20 mouse cellular contexts compared by ENCODE assay signal in the genomic region with DNA sequence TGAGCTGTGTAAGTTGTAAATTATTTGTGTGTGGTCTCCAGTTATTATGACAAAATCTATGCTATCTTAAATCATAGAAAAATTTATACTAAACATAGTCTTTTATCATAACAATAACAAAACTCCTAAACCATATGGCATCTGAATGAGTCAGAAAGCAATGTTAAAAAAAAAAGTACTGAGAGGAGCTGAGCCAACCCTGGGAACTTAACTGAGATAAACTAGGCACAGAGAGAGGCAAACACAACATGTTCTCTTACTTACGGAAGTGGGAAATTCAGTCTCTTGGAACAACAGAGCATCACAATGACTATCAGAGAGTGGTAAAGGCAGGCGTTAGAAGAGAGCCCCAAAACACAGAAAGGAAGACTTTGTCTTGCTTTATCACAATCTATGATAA.
DNase-seq lines count a peak whose midpoint lies in the region; ATAC-seq and TF ChIP-seq lines count a peak whose summit lies in the region.
"Had no signal": no experiment of that assay in that cellular context is flagged by ENCODE, and none has a peak within 500 bp of the region (broad histone marks: within the 10 kb centered on the region; RNA-seq: fewer than 3 reads in every experiment).

No protein-coding gene starts in this region.

- no peaks in the 10 kb centered on the region for H3K4me1 ChIP-seq in kidney, postnatal 0 days (replicated peaks; ENCODE audit: insufficient read depth, low read length)
- no peaks in the 10 kb centered on the region for H3K4me1 ChIP-seq in kidney, embryonic 15.5 days
- H3K4me1 ChIP-seq in lung, postnatal 0 days (ENCODE audit: insufficient read depth, low read depth, low read length), result no peaks in the 10 kb centered on the region
- no peaks in the 10 kb centered on the region for H3K4me1 ChIP-seq in lung, adult 2 months (ENCODE audit: control insufficient read depth, insufficient read depth, low read length)
- H3K4me1 ChIP-seq in hindbrain, embryonic 12.5 days, result no peaks in the 10 kb centered on the region
- H3K4me1 ChIP-seq: forebrain, embryonic 10.5 days; hindbrain, embryonic 13.5 days; limb, embryonic 13.5 days; liver, embryonic 12.5 days; midbrain, embryonic 12.5 days; neural tube, embryonic 15.5 days had no signal

- TF ChIP-seq POLR2A in lung, adult 2 months (IDR thresholded peaks at IDR 0.05; ENCODE audit: borderline replicate concordance, extremely low read depth, low read depth, low read length), result no peak

- TF ChIP-seq CTCF in kidney, postnatal 0 days (IDR thresholded peaks at IDR 0.05; ENCODE audit: low read depth), result no peak
- no peak for TF ChIP-seq CTCF in lung, postnatal 0 days (IDR thresholded peaks at IDR 0.05)
- no peak for TF ChIP-seq CTCF in lung, adult 2 months (IDR thresholded peaks at IDR 0.05; ENCODE audit: insufficient read depth, low read length)

- no peak overlapping the region for H3K9ac ChIP-seq in kidney, postnatal 0 days (ENCODE audit: low read depth, low read length)
- H3K9ac ChIP-seq in kidney, embryonic 15.5 days, result no peak overlapping the region
- H3K9ac ChIP-seq in lung, postnatal 0 days (replicated peaks; ENCODE audit: low read depth), result no peak overlapping the region
- no peak overlapping the region for H3K9ac ChIP-seq in hindbrain, embryonic 12.5 days
- H3K9ac ChIP-seq: hindbrain, embryonic 13.5 days; limb, embryonic 13.5 days; liver, embryonic 12.5 days; midbrain, embryonic 12.5 days; neural tube, embryonic 15.5 days had no signal

- no peaks in the 10 kb centered on the region for H3K9me3 ChIP-seq in kidney, postnatal 0 days (replicated peaks; ENCODE audit: low read length)
- no peaks in the 10 kb centered on the region for H3K9me3 ChIP-seq in kidney, embryonic 15.5 days (replicated peaks)
- H3K9me3 ChIP-seq in lung, postnatal 0 days (ENCODE audit: low read length), result no peaks in the 10 kb centered on the region
- H3K9me3 ChIP-seq in hindbrain, embryonic 12.5 days (replicated peaks), result no peaks in the 10 kb centered on the region
- H3K9me3 ChIP-seq: forebrain, embryonic 10.5 days; hindbrain, embryonic 13.5 days; limb, embryonic 13.5 days; liver, embryonic 12.5 days; midbrain, embryonic 12.5 days; neural tube, embryonic 15.5 days had no signal

- no peak for TF ChIP-seq EP300 in lung, postnatal 0 days (IDR thresholded peaks at IDR 0.05)

- no peak overlapping the region for H3K4me3 ChIP-seq in kidney, postnatal 0 days (replicated peaks; ENCODE audit: low read depth, low read length)
- H3K4me3 ChIP-seq in kidney, embryonic 15.5 days (replicated peaks), result no peak overlapping the region
- no peak overlapping the region for H3K4me3 ChIP-seq in lung, postnatal 0 days (ENCODE audit: low read depth, low read length)
- no peak overlapping the region for H3K4me3 ChIP-seq in lung, adult 2 months (replicated peaks; ENCODE audit: extremely low read depth, low read depth, low read length)
- H3K4me3 ChIP-seq in hindbrain, embryonic 12.5 days, result no peak overlapping the region
- H3K4me3 ChIP-seq: forebrain, embryonic 10.5 days; gastrocnemius, adult 2 months; hindbrain, embryonic 13.5 days; limb, embryonic 13.5 days; liver, embryonic 12.5 days; midbrain, embryonic 12.5 days; neural tube, embryonic 15.5 days had no signal

- H3K4me2 ChIP-seq in kidney, postnatal 0 days (ENCODE audit: low read length), result no peak overlapping the region
- H3K4me2 ChIP-seq in kidney, embryonic 15.5 days, result no peak overlapping the region
- no peak overlapping the region for H3K4me2 ChIP-seq in lung, postnatal 0 days (replicated peaks; ENCODE audit: low read depth, low read length)
- H3K4me2 ChIP-seq in hindbrain, embryonic 12.5 days (replicated peaks), result no peak overlapping the region
- H3K4me2 ChIP-seq: hindbrain, embryonic 13.5 days; limb, embryonic 13.5 days; liver, embryonic 12.5 days; midbrain, embryonic 12.5 days; neural tube, embryonic 15.5 days had no signal

- no peaks in the 10 kb centered on the region for H3K36me3 ChIP-seq in kidney, postnatal 0 days (ENCODE audit: insufficient read depth, low read length)
- no peaks in the 10 kb centered on the region for H3K36me3 ChIP-seq in kidney, embryonic 15.5 days
- no peaks in the 10 kb centered on the region for H3K36me3 ChIP-seq in lung, postnatal 0 days (ENCODE audit: insufficient read depth, low read length)
- no peaks in the 10 kb centered on the region for H3K36me3 ChIP-seq in hindbrain, embryonic 12.5 days
- H3K36me3 ChIP-seq: forebrain, embryonic 10.5 days; hindbrain, embryonic 13.5 days; limb, embryonic 13.5 days; liver, embryonic 12.5 days; midbrain, embryonic 12.5 days; neural tube, embryonic 15.5 days had no signal

- H3K27me3 ChIP-seq in kidney, postnatal 0 days (ENCODE audit: insufficient read depth, low read length), result no peaks in the 10 kb centered on the region
- H3K27me3 ChIP-seq in kidney, embryonic 15.5 days, result no peaks in the 10 kb centered on the region
- no peaks in the 10 kb centered on the region for H3K27me3 ChIP-seq in lung, postnatal 0 days (replicated peaks; ENCODE audit: insufficient read depth, low read length)
- no peaks in the 10 kb centered on the region for H3K27me3 ChIP-seq in hindbrain, embryonic 12.5 days
- H3K27me3 ChIP-seq: hindbrain, embryonic 13.5 days; limb, embryonic 13.5 days; liver, embryonic 12.5 days; midbrain, embryonic 12.5 days; neural tube, embryonic 15.5 days had no signal

- H3K27ac ChIP-seq in kidney, postnatal 0 days, result no peak overlapping the region
- H3K27ac ChIP-seq in kidney, embryonic 15.5 days, result no peak overlapping the region
- H3K27ac ChIP-seq in lung, postnatal 0 days (ENCODE audit: low read length), result no peak overlapping the region
- H3K27ac ChIP-seq in hindbrain, embryonic 12.5 days, result no peak overlapping the region
- H3K27ac ChIP-seq: forebrain, embryonic 10.5 days; gastrocnemius, adult 2 months; hindbrain, embryonic 13.5 days; limb, embryonic 13.5 days; liver, embryonic 12.5 days; midbrain, embryonic 12.5 days; neural tube, embryonic 15.5 days had no signal

- peak; percentile 42 for DNase-seq in kidney, postnatal 0 days (ENCODE audit: low spot score)
- DNase-seq in lung, postnatal 0 days (ENCODE audit: low spot score), result peak; percentile 19
- no peak for DNase-seq in lung, adult 2 months
- DNase-seq in brain, embryonic 18.5 days (ENCODE audit: low read depth, low spot score), result peak; percentile 39
- no peak for DNase-seq in retina, embryonic 14.5 days (ENCODE audit: low spot score)
- DNase-seq: cerebellum, adult 11-12 months; cerebellum, postnatal 14 days; gastrocnemius, adult 2 months; kidney, adult 11 months; lung, adult 18-20 months; right cerebral cortex, postnatal 25 days; thymus, postnatal 14 days had no signal

- WGBS in kidney, postnatal 0 days, result 74% methylated on average over 2 of the region's 2 CpGs
- WGBS in kidney, embryonic 15.5 days, result 71% methylated on average over 2 of the region's 2 CpGs
- WGBS in lung, postnatal 0 days, result 58% methylated on average over 2 of the region's 2 CpGs
- WGBS in lung, adult 2 months, result 55% methylated on average over 2 of the region's 2 CpGs
- WGBS in hindbrain, embryonic 12.5 days, result 93% methylated on average over 2 of the region's 2 CpGs

- ATAC-seq in kidney, postnatal 0 days (replicated peaks; ENCODE audit: low FRiP score, low read depth), result no peak
- no peak for ATAC-seq in kidney, embryonic 15.5 days (replicated peaks; ENCODE audit: low FRiP score)
- no peak for ATAC-seq in lung, postnatal 0 days
- no peak for ATAC-seq in hindbrain, embryonic 12.5 days (ENCODE audit: low FRiP score)
- ATAC-seq: liver, embryonic 12.5 days had no signal

Comparison
In these comparisons a context has a peak if more than half of its experiments do, and no peak if none do; other contexts are left out.
1. DNase-seq: peak in kidney, postnatal 0 days (single experiment), lung, postnatal 0 days (single experiment) and brain, embryonic 18.5 days (single experiment); none in lung, adult 2 months (single experiment) and retina, embryonic 14.5 days (single experiment).